Mouse (Mus musculus): ENCODE results near the gene Slc12a6.

DNA sequence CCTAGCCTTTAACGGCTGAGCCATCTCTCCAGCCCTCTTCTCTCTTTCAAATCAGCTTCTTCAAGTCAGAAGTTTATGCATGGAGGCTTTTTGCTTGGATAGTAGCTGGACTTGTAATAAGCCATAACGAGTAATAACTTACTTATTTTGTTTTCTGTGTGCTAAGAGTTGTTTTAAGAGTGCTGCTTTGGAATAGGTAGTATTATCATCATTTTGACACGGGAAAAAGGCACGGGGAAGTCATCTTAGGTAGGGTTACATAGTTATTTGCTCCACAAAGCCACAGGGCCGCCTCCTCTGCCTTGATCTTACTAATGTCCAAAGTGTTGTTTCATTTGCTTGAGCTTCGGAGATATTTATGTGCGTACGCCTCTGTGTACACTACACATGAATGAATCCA, 114.5 kb downstream of the Slc12a6 start:
- no peak for TF ChIP-seq CTCF (IDR thresholded peaks at IDR 0.05; ENCODE audit: borderline replicate concordance, insufficient read depth, low read depth, low read length)
- no peak for TF ChIP-seq POLR2A (IDR thresholded peaks at IDR 0.05; ENCODE audit: borderline replicate concordance, insufficient read depth, low read length)
